Mouse (Mus musculus): ENCODE measurements around the gene Zfp146. TPM values are rescaled to one million over a fixed set of nuclear protein-coding genes. Genes with fewer than 3 reads are reported as not detected.
A peak's percentile ranks its signal among the peaks of the same experiment; 100 is the strongest.
"Not testable (repeated sequence)": the region's sequence is repeated elsewhere in the genome, so short reads cannot be mapped to it uniquely, and the experiment has no call there.

The Zfp146 gene
- polyA plus RNA-seq, 1 experiment from 2014 or later, result 18.4 TPM

- Histone ChIP-seq H3K27ac (replicated peaks) (no peak overlapping the region), H3K4me1 (peaks cover 18% of the 10 kb centered on the region), H3K27me3 (no peaks in the 10 kb centered on the region), H3K4me2 (replicated peaks) (no peak overlapping the region), H3K9me3 (no peaks in the 10 kb centered on the region), H3K9ac (replicated peaks) (no peak overlapping the region), H3K4me3 (no peak overlapping the region), H3K36me3 (peaks cover 53% of the 10 kb centered on the region)
- no peak for ATAC-seq (replicated peaks)
- 93% methylated on average over 12 of the region's 12 CpGs for WGBS
Observed at GRCm38 (mm10) chr7:30188344-30189115, 19.0 kb upstream of the Zfp146 start.

GRCm38 (mm10) chr7:30184641-30185348 is 15.2 kb upstream of the Zfp146 start:
- Histone ChIP-seq H3K9ac (replicated peaks) (no peak overlapping the region), H3K9me3 (no peaks in the 10 kb centered on the region), H3K4me1 (peaks cover 5% of the 10 kb centered on the region; the same call in 1 of the 2 replicates), H3K27me3 (no peaks in the 10 kb centered on the region), H3K4me2 (replicated peaks) (no peak overlapping the region), H3K27ac (replicated peaks) (no peak overlapping the region), H3K36me3 (peaks cover 32% of the 10 kb centered on the region), H3K4me3 (no peak overlapping the region)
- no peak for ATAC-seq (replicated peaks)
- 77% methylated on average over 13 of the region's 13 CpGs for WGBS

GRCm38 (mm10) chr7:30183879-30184289 is 14.3 kb upstream of the Zfp146 start, which contains the start of gene Cox7a1:
Gene Cox7a1, plus strand, starts transcription at chr7:30184144.
- H3K9ac ChIP-seq (replicated peaks), result no peak within 1 kb of the TSS
- H3K36me3 ChIP-seq, result peaks cover 28% of the 10 kb centered on the region
- H3K27ac ChIP-seq (replicated peaks), result no peak within 1 kb of the TSS
- 2% methylated on average over 11 of the region's 11 CpGs for whole genome bisulfite sequencing
- no peaks in the 10 kb centered on the region for H3K27me3 ChIP-seq
- H3K9me3 ChIP-seq, result no peaks in the 10 kb centered on the region
- H3K4me1 ChIP-seq, result peaks cover 5% of the 10 kb centered on the region; the same call in 1 of the 2 replicates
- H3K4me3 ChIP-seq, result no peak within 1 kb of the TSS
- peak; percentile 57 for ATAC-seq (replicated peaks)
- H3K4me2 ChIP-seq (replicated peaks), result peak within 1 kb of the TSS; percentile 22

- not testable (repeated sequence) for H3K9me3 ChIP-seq; H3K4me3 ChIP-seq; H3K4me1 ChIP-seq; H3K27me3 ChIP-seq; H3K9ac ChIP-seq (replicated peaks); ATAC-seq (replicated peaks); H3K27ac ChIP-seq (replicated peaks); H3K4me2 ChIP-seq (replicated peaks)
- WGBS, result 68% methylated on average over 6 of the region's 7 CpGs
- peaks cover 28% of the 10 kb centered on the region for H3K36me3 ChIP-seq
Observed at GRCm38 (mm10) chr7:30183189-30183588, 13.6 kb upstream of the Zfp146 start.

- not testable (repeated sequence) for H3K9me3 ChIP-seq; ATAC-seq (replicated peaks); H3K4me3 ChIP-seq; H3K4me2 ChIP-seq (replicated peaks); H3K4me1 ChIP-seq; H3K27me3 ChIP-seq; H3K27ac ChIP-seq (replicated peaks); H3K9ac ChIP-seq (replicated peaks)
- WGBS, result 85% methylated on average over 10 of the region's 10 CpGs
- H3K36me3 ChIP-seq, result peaks cover 22% of the 10 kb centered on the region
Observed at GRCm38 (mm10) chr7:30181929-30182328, 12.4 kb upstream of the Zfp146 start.

GRCm38 (mm10) chr7:30181308-30181707 is 11.8 kb upstream of the Zfp146 start:
- no peaks in the 10 kb centered on the region for H3K9me3 ChIP-seq
- H3K4me2 ChIP-seq (replicated peaks), result no peak overlapping the region
- H3K9ac ChIP-seq (replicated peaks), result no peak overlapping the region
- peaks cover 21% of the 10 kb centered on the region for H3K36me3 ChIP-seq
- H3K4me1 ChIP-seq, result peaks cover 5% of the 10 kb centered on the region; the same call in 1 of the 2 replicates
- no peak overlapping the region for H3K27ac ChIP-seq (replicated peaks)
- H3K4me3 ChIP-seq, result no peak overlapping the region
- ATAC-seq (replicated peaks), result no peak; the same call in 1 of the 2 replicates
- H3K27me3 ChIP-seq, result no peaks in the 10 kb centered on the region
- WGBS, result 6% methylated on average over 4 of the region's 4 CpGs

GRCm38 (mm10) chr7:30178256-30178655 is 8.7 kb upstream of the Zfp146 start:
- no peaks in the 10 kb centered on the region for H3K9me3 ChIP-seq
- no peaks in the 10 kb centered on the region for H3K27me3 ChIP-seq
- H3K4me3 ChIP-seq, result no peak overlapping the region
- H3K36me3 ChIP-seq, result peaks cover 21% of the 10 kb centered on the region
- no peak for ATAC-seq (replicated peaks)
- no peak overlapping the region for H3K4me2 ChIP-seq (replicated peaks)
- H3K9ac ChIP-seq (replicated peaks), result no peak overlapping the region
- no peaks in the 10 kb centered on the region for H3K4me1 ChIP-seq
- WGBS, result 87% methylated on average over 11 of the region's 11 CpGs
- H3K27ac ChIP-seq (replicated peaks), result no peak overlapping the region

GRCm38 (mm10) chr7:30176474-30176873 is 6.9 kb upstream of the Zfp146 start:
- Histone ChIP-seq H3K4me3 (no peak overlapping the region), H3K27me3 (no peaks in the 10 kb centered on the region), H3K27ac (replicated peaks) (no peak overlapping the region), H3K36me3 (peaks cover 21% of the 10 kb centered on the region), H3K9me3 (no peaks in the 10 kb centered on the region), H3K4me2 (replicated peaks) (no peak overlapping the region), H3K4me1 (no peaks in the 10 kb centered on the region), H3K9ac (replicated peaks) (no peak overlapping the region)
- 84% methylated on average over 12 of the region's 12 CpGs for WGBS
- ATAC-seq (replicated peaks), result no peak

GRCm38 (mm10) chr7:30170283-30170951 is 867 bp upstream of the Zfp146 start:
- peak overlapping the region; percentile 58 for H3K4me2 ChIP-seq (replicated peaks)
- 26% methylated on average over 11 of the region's 11 CpGs for WGBS
- H3K9ac ChIP-seq (replicated peaks), result peak overlapping the region; percentile 83
- 0 out of 2 replicates have a peak, but pooled peaks cover 4% of the 10 kb centered on the region for H3K9me3 ChIP-seq
- peak overlapping the region; percentile 82 for H3K4me3 ChIP-seq
- H3K36me3 ChIP-seq, result peaks cover 19% of the 10 kb centered on the region
- H3K4me1 ChIP-seq, result peaks cover 28% of the 10 kb centered on the region
- peak; percentile 46 for ATAC-seq (replicated peaks)
- H3K27me3 ChIP-seq, result no peaks in the 10 kb centered on the region
- peak overlapping the region; percentile 91 for H3K27ac ChIP-seq (replicated peaks)

- Histone ChIP-seq H3K4me1 (peaks cover 28% of the 10 kb centered on the region), H3K4me2 (replicated peaks) (peak overlapping the region; percentile 55), H3K27ac (replicated peaks) (peak overlapping the region; percentile 91), H3K9me3 (peaks cover 6% of the 10 kb centered on the region), H3K9ac (replicated peaks) (peak overlapping the region; percentile 83), H3K4me3 (peak overlapping the region; percentile 82), H3K27me3 (no peaks in the 10 kb centered on the region), H3K36me3 (peaks cover 27% of the 10 kb centered on the region)
- 2% methylated on average over 21 of the region's 21 CpGs for WGBS
- no peak; the same call in 1 of the 2 replicates for ATAC-seq (replicated peaks)
Observed at GRCm38 (mm10) chr7:30168914-30169582, 502 bp downstream of the Zfp146 start.

GRCm38 (mm10) chr7:30164745-30165144 is 4.8 kb downstream of the Zfp146 start:
- no peak overlapping the region for H3K4me3 ChIP-seq
- H3K36me3 ChIP-seq, result peaks cover 68% of the 10 kb centered on the region
- no peak for ATAC-seq (replicated peaks)
- no peaks in the 10 kb centered on the region for H3K27me3 ChIP-seq
- H3K4me1 ChIP-seq, result peaks cover 16% of the 10 kb centered on the region
- H3K27ac ChIP-seq (replicated peaks), result no peak overlapping the region
- H3K9me3 ChIP-seq, result peaks cover 42% of the 10 kb centered on the region
- no peak overlapping the region for H3K4me2 ChIP-seq (replicated peaks)
- 96% methylated on average over 2 of the region's 2 CpGs for WGBS
- H3K9ac ChIP-seq (replicated peaks), result no peak overlapping the region

Data from forebrain, embryonic 15.5 days (tissue).